Mouse (Mus musculus): ENCODE measurements around the gene 4930507D05Rik.

- TF ChIP-seq CTCF (IDR thresholded peaks at IDR 0.05; ENCODE audit: low read depth, low read length), result no peak
- TF ChIP-seq POLR2A (IDR thresholded peaks at IDR 0.05; ENCODE audit: borderline replicate concordance, low read depth, low read length), result no peak
These were observed 37.5 kb downstream of the 4930507D05Rik start, which contains the start of gene Vps26a for GRCm38 (mm10) chr10:62486618-62487415.

All from bone marrow macrophage, adult 2 months (primary cell).